Mouse (Mus musculus) embryo, embryonic 9.5 days (tissue): ENCODE data around the gene BC051665.
A peak's percentile ranks its signal among the peaks of the same experiment; 100 is the strongest.

Experiments
- DNase-seq: peaks from one replicate; pipeline ENCODE4 v3.0.0-alpha.2; 2017; ENCODE audit errors: extremely low spot score

BC051665 gene

GRCm38 (mm10) chr13:60743381-60744077 is 42.6 kb downstream of the BC051665 start:
- no peak for DNase-seq

- DNase-seq, result no peak
Observed at GRCm38 (mm10) chr13:60742611-60743010, 43.6 kb downstream of the BC051665 start.

DNA sequence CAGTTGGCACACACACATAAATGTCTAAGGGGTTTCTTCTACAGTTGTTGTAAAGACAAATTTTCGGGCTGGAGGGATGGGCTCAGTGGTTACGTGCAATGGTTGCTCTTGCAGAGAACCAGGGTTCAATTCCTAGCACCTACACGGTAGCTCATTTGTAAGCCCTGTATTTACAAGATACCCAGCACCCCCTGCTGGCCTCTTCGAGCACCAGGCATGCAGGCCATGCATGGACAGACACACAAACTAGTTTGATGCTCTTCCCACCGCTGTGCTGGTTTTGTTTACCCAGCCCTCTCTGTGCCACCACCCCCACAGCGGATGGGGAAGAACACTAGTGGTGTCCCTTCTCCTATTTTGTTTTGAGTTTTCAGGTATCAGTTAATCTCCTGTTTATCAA is 45.9 kb downstream of the BC051665 start:
- no peak for DNase-seq

DNA sequence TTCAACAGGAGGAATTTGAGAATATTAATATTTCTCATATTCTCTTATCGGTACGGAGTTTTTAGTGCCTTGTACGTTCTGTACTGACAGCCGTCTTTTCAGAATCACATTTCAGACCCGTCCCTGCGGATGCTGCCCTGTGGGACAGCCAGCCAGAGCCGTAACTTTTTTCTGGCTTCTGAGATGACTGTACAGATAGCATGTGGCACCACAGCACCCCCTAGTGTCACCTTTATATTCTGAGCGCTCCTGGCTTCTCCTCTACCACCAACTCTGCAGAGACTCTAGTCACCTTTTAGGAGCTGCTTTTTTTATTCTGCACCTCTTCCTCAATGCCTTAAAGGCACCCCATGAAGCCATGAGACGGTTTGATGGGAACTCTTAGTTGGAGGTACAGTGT is 47.7 kb downstream of the BC051665 start:
- DNase-seq, result peak; percentile 79

GRCm38 (mm10) chr13:60737632-60738324 is 48.4 kb downstream of the BC051665 start:
- DNase-seq, result peak; percentile 81

GRCm38 (mm10) chr13:60736421-60737105 is 49.6 kb downstream of the BC051665 start:
- DNase-seq, result no peak

- DNase-seq, result no peak
Observed at GRCm38 (mm10) chr13:60735306-60735705, 50.9 kb downstream of the BC051665 start.
